Mouse (Mus musculus) adipocyte (in vitro differentiated cells): Measurements from ENCODE around the gene Plppr5.

Source experiments
- DNase-seq: peaks from one replicate; pipeline ENCODE4 v3.0.0-alpha.2; 2016; ENCODE audit warnings: low spot score

Gene Plppr5

GRCm38 (mm10) chr3:117574529-117575252 is at the start of gene Plppr5:
TSS of gene Plppr5 (plus strand) at chr3:117574836.
- no peak for DNase-seq

- DNase-seq = no peak
Observed at GRCm38 (mm10) chr3:117549899-117550298, 24.7 kb upstream of the Plppr5 start.

- DNase-seq = no peak
Observed at GRCm38 (mm10) chr3:117550526-117550925, 24.1 kb upstream of the Plppr5 start.

GRCm38 (mm10) chr3:117556972-117557371 is 17.7 kb upstream of the Plppr5 start:
- DNase-seq = no peak

- no peak for DNase-seq
Observed at GRCm38 (mm10) chr3:117575253-117575927, 754 bp downstream of the Plppr5 start.

GRCm38 (mm10) chr3:117575928-117576254 is 1.3 kb downstream of the Plppr5 start:
- no peak for DNase-seq

GRCm38 (mm10) chr3:117577349-117577748 is 2.7 kb downstream of the Plppr5 start:
- peak; percentile 6 for DNase-seq

GRCm38 (mm10) chr3:117582628-117583027 is 8.0 kb downstream of the Plppr5 start:
- no peak for DNase-seq

- DNase-seq = no peak
Observed at GRCm38 (mm10) chr3:117602404-117602803, 27.8 kb downstream of the Plppr5 start.

- DNase-seq = no peak
Observed at GRCm38 (mm10) chr3:117603458-117603857, 28.8 kb downstream of the Plppr5 start.

- DNase-seq = no peak
Observed at GRCm38 (mm10) chr3:117606383-117606782, 31.7 kb downstream of the Plppr5 start.

- no peak for DNase-seq
Observed at GRCm38 (mm10) chr3:117611453-117611852, 36.8 kb downstream of the Plppr5 start.

- no peak for DNase-seq
Observed at GRCm38 (mm10) chr3:117614856-117615255, 40.2 kb downstream of the Plppr5 start.

- no peak for DNase-seq
Observed at GRCm38 (mm10) chr3:117625257-117626001, 50.8 kb downstream of the Plppr5 start.

- no peak for DNase-seq
Observed at GRCm38 (mm10) chr3:117628799-117629198, 54.2 kb downstream of the Plppr5 start.

- DNase-seq = peak; percentile 5
Observed at GRCm38 (mm10) chr3:117630332-117630731, 55.7 kb downstream of the Plppr5 start.

GRCm38 (mm10) chr3:117648612-117649011 is 74.0 kb downstream of the Plppr5 start:
- no peak for DNase-seq

GRCm38 (mm10) chr3:117664316-117664715 is 89.7 kb downstream of the Plppr5 start:
- DNase-seq = no peak

GRCm38 (mm10) chr3:117679189-117679588 is 104.6 kb downstream of the Plppr5 start:
- DNase-seq = no peak

- no peak for DNase-seq
Observed at GRCm38 (mm10) chr3:117684640-117685039, 110.0 kb downstream of the Plppr5 start.

GRCm38 (mm10) chr3:117686036-117686435 is 111.4 kb downstream of the Plppr5 start:
- no peak for DNase-seq

GRCm38 (mm10) chr3:117686648-117687047 is 112.0 kb downstream of the Plppr5 start:
- DNase-seq = no peak

GRCm38 (mm10) chr3:117694736-117695135 is 120.1 kb downstream of the Plppr5 start:
- DNase-seq = no peak
